Mouse (Mus musculus) hindbrain, embryonic 10.5 days (tissue): ENCODE data around the gene Bbx. TPM values are rescaled to one million over a fixed set of nuclear protein-coding genes. Genes with fewer than 3 reads are reported as not detected.

ENCODE experiments used
- DNase-seq: peaks from one replicate; pipeline ENCODE4 v3.0.0-alpha.2; 2017; ENCODE audit warnings: low spot score
- H3K27ac ChIP-seq: fragments of 300-500 bp; sonication (generic); 2 replicates; pipeline ENCODE4 v1.5.1; 2016; ENCODE audit warnings: mild to moderate bottlenecking, moderate library complexity
- H3K27me3 ChIP-seq: fragments of 300-500 bp; sonication (generic); 2 replicates; pipeline ENCODE4 v1.6.1; 2016; ENCODE audit warnings: mild to moderate bottlenecking; ENCODE audit not compliant: poor library complexity, insufficient read depth, severe bottlenecking
- H3K36me3 ChIP-seq: fragments of 300-500 bp; sonication (generic); 2 replicates; pipeline ENCODE4 v1.6.1; 2016; ENCODE audit warnings: mild to moderate bottlenecking, moderate library complexity
- H3K4me1 ChIP-seq: fragments of 300-500 bp; sonication (generic); replicated peaks from 2 replicates; pipeline ENCODE4 v1.6.1; 2016; ENCODE audit warnings: mild to moderate bottlenecking
- H3K4me3 ChIP-seq: fragments of 300-500 bp; sonication (generic); 2 replicates; pipeline ENCODE4 v1.5.1; 2016; ENCODE audit warnings: mild to moderate bottlenecking, moderate library complexity
- H3K9me3 ChIP-seq: fragments of 300-500 bp; sonication (generic); 2 replicates; pipeline ENCODE4 v1.6.1; 2016; ENCODE audit warnings: mild to moderate bottlenecking, moderate library complexity
- WGBS: fragments of 180-500 bp; shearing (Covaris S2); methylation state at CpG from one replicate; pipeline ENCODE4 v1.1.7; 2016; 5-methylcytosine and 5-hydroxymethylcytosine counted together
- polyA plus RNA-seq: library from polyadenylated mRNA; unstranded; fragments of >200 nt; fragmentation: Nextera tagmentation; extraction: Ambion mirVana; gene quantifications from 2 replicates; pipeline ENCODE4 v1.2.1, GENCODE M21; 2016

Gene Bbx
- polyA plus RNA-seq, 1 experiment from 2014 or later, result 30.7 TPM

DNA sequence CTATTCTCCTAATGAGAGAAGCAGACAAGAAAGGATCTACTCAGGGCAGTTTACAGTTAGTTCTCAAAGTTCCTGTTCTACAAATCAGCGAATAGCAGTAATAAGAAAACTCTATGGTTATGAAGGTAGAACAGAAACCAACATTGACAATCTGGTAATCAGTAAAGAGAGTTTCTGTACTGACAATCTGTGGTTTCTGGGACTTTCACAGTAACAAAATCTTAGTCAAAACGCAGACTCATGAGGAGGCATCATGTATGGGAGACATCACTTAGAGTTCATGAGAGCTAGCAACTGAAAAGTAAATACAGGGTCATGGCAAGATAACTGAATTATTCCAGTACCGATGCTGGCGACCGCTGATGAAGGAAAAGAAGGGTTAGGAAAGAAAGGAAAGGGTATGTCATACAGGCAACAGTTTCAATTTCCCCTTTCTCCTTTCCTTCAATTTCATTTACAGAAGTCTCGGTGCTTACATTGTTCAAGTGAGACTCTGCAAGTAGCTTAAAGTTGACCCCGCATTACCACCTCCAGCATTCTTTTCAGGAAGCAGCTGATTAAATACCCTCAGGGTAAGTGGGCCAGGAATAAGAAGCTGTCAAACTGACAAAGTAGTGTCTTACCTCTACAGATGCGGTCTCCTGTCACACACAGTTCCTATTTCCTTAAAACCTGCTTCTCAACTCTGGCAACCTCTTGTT is 133.3 kb downstream of the Bbx start:
- 83% methylated on average over 8 of the region's 8 CpGs for WGBS
- Histone ChIP-seq H3K27ac (no peak overlapping the region), H3K4me1 (no peaks in the 10 kb centered on the region), H3K9me3 (no peaks in the 10 kb centered on the region), H3K36me3 (no peaks in the 10 kb centered on the region), H3K4me3 (no peak overlapping the region), H3K27me3 (no peaks in the 10 kb centered on the region)
- no peak for DNase-seq

DNA sequence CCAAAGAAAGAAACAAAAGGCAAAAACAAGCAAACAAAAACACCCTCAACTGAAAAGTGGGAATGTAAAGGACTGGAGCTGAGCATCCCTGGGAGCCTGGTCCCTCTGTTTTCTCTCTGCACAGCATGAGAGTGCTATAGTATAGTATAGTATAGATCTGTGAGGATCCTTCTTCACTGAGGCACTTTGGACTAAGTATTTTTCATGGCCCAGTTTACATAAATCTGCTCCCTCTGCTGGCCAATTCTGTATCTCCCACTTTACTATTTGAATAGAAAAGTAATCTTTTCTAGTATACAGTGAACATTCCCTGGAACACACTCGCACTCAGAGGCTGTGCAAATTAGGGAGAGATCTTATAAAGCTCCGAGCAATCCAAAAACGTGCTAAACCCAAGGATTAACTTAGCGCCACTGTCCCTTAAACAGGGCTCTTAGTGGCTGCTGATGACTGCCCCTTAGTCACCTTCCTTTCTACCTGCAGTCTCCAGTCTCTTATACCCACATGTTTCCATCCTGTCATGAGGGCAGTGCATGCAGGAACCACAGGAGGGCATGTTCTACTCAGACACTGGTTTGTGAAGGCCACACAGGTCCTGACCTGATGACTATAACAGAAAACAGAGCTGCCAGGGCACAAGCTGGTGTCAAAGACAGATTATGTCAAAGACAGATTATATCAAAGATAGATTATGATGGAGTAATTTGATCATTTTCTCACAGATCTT is 138.5 kb downstream of the Bbx start:
- H3K36me3 ChIP-seq, result no peaks in the 10 kb centered on the region
- H3K4me3 ChIP-seq, result no peak overlapping the region
- H3K9me3 ChIP-seq, result no peaks in the 10 kb centered on the region
- H3K27me3 ChIP-seq, result no peaks in the 10 kb centered on the region
- 91% methylated on average over 4 of the region's 4 CpGs for WGBS
- H3K4me1 ChIP-seq, result no peaks in the 10 kb centered on the region
- no peak overlapping the region for H3K27ac ChIP-seq
- no peak for DNase-seq

DNA sequence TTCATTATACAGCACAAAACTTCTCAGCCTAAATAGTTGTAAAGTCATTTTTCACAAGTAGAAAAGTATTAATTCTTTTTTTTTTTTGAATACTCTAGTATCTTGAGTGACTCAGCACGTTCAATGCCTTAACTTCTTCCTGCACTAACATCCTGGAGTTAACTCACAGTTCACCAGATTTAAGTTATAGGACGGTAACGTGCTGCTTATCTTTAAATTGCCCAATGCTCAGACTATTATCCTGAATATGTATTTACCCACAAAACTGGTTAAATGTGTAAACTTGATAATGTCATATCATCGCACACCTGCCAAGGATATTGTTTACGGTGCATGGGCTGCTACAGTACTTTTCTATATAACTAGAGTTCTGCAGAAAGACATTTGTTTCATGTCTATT is 139.4 kb downstream of the Bbx start:
- Histone ChIP-seq H3K4me1 (no peaks in the 10 kb centered on the region), H3K9me3 (no peaks in the 10 kb centered on the region), H3K27ac (no peak overlapping the region), H3K36me3 (no peaks in the 10 kb centered on the region), H3K27me3 (no peaks in the 10 kb centered on the region), H3K4me3 (no peak overlapping the region)
- WGBS, result 95% methylated on average over 5 of the region's 5 CpGs
- no peak for DNase-seq

DNA sequence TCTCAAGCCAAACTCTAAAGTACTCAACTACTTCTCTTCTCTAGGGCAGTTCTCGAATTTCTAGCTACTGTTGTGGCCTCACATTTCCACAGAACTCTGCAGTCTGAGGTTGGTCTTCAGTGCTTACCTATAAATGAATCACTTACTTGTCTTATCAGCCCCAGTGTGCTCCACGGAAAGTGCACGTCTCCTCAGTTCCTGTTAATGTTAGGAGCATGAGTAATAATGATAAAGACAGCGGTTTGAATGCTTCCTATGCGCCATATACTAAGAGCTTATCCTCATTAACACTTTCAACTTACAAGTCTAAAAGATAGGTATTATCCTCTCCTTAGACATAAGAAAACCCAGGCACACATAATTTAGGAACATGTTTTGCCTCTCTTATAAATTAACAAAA is 142.4 kb downstream of the Bbx start:
- H3K4me1 ChIP-seq, result no peaks in the 10 kb centered on the region
- no peaks in the 10 kb centered on the region for H3K9me3 ChIP-seq
- no peaks in the 10 kb centered on the region for H3K27me3 ChIP-seq
- 92% methylated on average over 5 of the region's 5 CpGs for WGBS
- H3K4me3 ChIP-seq, result no peak overlapping the region
- DNase-seq, result no peak
- no peak overlapping the region for H3K27ac ChIP-seq
- no peaks in the 10 kb centered on the region for H3K36me3 ChIP-seq

DNA sequence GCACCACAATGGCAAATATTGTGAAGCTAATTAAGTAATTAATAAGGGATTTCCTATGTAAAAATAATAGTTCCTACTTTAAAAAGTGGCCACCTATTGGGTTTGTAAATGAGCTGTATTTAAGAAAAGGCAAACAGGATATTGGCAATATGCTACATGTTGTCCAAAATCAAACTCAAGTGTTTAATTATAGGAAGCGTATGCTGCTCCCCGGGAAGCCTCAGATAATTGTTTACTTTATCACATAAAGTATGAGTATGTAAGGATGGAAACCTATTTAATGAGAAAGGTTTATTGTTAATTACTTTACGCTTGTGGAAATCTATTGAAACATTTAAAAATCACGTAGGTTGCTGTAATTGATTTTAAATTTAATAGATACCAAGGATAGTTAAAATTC is 159.4 kb downstream of the Bbx start:
- H3K27ac ChIP-seq, result no peak overlapping the region
- no peaks in the 10 kb centered on the region for H3K4me1 ChIP-seq
- H3K27me3 ChIP-seq, result no peaks in the 10 kb centered on the region
- DNase-seq, result no peak
- H3K4me3 ChIP-seq, result no peak overlapping the region
- H3K36me3 ChIP-seq, result no peaks in the 10 kb centered on the region
- no peaks in the 10 kb centered on the region for H3K9me3 ChIP-seq
- WGBS, result 93% methylated on average over 4 of the region's 4 CpGs

DNA sequence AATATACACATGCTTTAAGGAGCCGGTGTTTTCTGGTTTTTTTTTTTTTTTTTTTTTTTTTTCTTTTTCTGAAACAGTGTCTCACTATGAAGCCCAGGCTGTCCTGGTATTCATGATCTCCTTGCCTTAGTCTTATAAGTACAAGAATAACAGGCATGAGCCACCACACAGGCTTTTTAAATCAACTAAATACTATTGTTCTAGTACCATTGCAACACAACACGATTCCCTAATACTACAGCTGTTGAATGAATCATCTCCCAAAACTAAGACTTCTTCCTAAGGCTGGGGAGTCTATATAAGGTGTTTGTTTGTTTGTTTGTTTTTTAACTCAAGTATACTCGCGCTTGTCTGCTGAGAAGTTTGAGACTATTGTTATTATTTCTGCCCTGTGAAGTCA is 169.5 kb downstream of the Bbx start:
- no peak for DNase-seq
- H3K9me3 ChIP-seq, result no peaks in the 10 kb centered on the region
- WGBS, result 93% methylated on average over 4 of the region's 4 CpGs
- H3K36me3 ChIP-seq, result peaks cover 16% of the 10 kb centered on the region
- no peak overlapping the region for H3K27ac ChIP-seq
- H3K27me3 ChIP-seq, result no peaks in the 10 kb centered on the region
- H3K4me3 ChIP-seq, result no peak overlapping the region
- H3K4me1 ChIP-seq, result no peaks in the 10 kb centered on the region

DNA sequence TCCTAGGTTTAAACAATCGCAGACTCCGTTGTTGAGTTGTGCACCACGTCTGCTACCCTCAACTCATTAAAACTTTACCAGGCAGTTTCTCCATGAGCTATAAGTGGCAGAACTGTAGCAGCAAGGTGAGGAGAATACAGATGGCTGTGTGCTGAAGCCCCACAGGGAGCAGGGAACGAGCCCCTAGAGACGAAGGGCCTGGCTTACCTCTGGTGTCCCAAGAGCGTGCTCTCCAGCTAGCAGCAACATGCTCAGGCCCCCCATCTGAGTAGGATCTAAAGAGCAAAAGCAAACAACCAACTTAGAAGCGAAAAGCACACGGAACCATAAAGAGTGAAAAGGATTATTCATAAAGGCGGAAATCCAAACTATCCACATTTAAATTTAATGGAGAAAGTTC is 170.0 kb downstream of the Bbx start:
- no peak overlapping the region for H3K27ac ChIP-seq
- 94% methylated on average over 9 of the region's 9 CpGs for WGBS
- no peaks in the 10 kb centered on the region for H3K27me3 ChIP-seq
- DNase-seq, result no peak
- no peaks in the 10 kb centered on the region for H3K9me3 ChIP-seq
- H3K4me3 ChIP-seq, result no peak overlapping the region
- peaks cover 16% of the 10 kb centered on the region for H3K36me3 ChIP-seq
- H3K4me1 ChIP-seq, result no peaks in the 10 kb centered on the region

DNA sequence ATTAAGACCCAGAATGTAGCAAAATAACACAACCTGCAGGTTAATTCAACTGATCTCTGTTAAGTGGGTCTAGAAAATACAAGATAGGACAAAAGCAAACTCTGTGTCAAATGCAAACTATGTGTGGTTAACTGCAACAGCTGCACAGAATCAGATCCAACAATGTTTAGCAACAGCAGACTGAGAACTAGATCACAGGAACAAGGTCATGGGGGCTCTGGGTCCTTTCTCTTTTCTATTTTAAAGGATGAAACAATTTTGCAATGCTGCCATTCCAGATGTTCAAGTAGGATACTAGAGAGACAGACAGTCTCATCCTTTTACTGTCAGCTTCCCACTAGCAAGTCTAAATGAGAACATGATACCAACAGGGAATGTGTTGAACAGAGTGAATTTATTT is 170.4 kb downstream of the Bbx start:
- Histone ChIP-seq H3K4me3 (no peak overlapping the region), H3K27me3 (no peaks in the 10 kb centered on the region), H3K9me3 (no peaks in the 10 kb centered on the region), H3K36me3 (peaks cover 16% of the 10 kb centered on the region), H3K27ac (no peak overlapping the region), H3K4me1 (no peaks in the 10 kb centered on the region)
- DNase-seq, result no peak

DNA sequence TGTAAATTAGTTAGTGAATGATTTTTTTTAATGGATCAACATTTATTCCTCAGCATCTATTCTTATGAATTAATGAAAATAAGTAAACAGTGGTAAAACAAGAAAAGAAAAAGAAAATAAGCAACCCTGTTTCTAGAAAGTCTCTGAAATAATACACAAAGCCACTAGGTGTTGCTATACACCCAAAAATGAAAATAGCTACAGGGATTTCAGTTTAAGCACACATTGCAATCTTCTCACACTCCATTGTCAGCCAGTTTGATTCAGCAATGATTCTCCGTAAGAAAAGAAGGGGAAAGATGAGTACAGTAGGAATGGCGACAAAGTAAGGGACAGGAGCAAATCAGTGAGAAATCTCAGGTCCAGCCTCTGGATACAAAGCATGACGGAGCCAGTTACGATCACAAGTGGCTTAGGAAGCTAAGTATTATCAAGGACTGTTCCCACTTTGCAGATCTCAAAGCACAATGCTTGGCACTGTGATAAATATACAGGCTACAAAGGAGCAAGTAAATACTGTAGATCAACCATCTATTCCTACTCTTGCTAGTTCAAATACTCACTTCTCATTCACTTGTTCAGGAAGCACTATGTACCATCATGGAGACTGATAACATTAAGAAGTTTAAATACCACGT is 177.5 kb downstream of the Bbx start:
- no peaks in the 10 kb centered on the region for H3K4me1 ChIP-seq
- H3K27me3 ChIP-seq, result no peaks in the 10 kb centered on the region
- no peaks in the 10 kb centered on the region for H3K9me3 ChIP-seq
- no peak overlapping the region for H3K27ac ChIP-seq
- H3K4me3 ChIP-seq, result no peak overlapping the region
- no peak for DNase-seq
- WGBS, result 85% methylated on average over 5 of the region's 5 CpGs
- no peaks in the 10 kb centered on the region for H3K36me3 ChIP-seq

DNA sequence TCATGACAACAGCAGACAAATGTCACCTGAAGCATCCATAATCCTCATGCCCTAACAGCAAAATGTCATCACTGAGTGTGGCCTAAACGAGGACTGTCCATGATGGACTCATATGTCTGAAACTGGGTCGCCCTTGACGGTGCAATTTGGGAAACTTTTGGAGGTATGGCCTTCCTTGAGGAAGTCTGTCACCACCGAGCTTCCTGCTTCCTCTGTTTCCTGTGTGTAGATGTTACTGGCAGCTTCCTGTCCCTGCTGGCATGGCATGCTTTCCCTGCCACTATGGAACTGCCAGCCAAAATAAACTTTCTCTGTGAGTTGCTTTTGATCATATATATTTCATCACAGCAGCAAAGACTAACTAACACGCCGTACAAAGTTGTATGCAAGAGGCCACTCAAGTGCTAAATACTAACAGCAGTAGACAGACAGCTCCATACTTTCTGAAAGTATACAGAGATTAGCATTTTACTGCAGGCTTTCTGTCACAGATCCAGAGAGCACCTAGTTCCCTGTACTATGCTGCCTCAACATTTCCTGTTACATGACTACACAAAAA is 180.7 kb downstream of the Bbx start:
- DNase-seq, result no peak
- Histone ChIP-seq H3K4me3 (no peak overlapping the region), H3K27me3 (no peaks in the 10 kb centered on the region), H3K4me1 (no peaks in the 10 kb centered on the region), H3K9me3 (no peaks in the 10 kb centered on the region), H3K27ac (no peak overlapping the region), H3K36me3 (no peaks in the 10 kb centered on the region)
- WGBS, result 90% methylated on average over 6 of the region's 6 CpGs

DNA sequence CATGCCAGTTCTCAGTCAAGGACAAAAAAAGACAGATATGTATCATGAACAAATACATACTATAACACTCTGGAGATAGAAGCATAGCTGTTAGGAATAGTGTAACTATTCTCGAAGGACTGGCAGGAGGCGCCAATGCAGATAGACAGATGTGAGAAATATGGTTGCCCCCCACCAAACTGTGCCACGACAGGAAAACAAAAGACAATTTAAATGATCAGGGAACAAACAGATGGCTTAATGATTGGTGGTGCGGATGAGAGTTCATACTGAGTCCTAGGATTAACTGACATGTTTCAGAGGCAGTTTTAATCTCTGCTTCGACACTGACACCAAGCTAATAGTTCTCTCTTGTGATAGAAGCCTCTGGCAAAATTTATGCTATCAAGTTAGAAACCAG is 181.7 kb downstream of the Bbx start:
- Histone ChIP-seq H3K36me3 (no peaks in the 10 kb centered on the region), H3K4me1 (no peaks in the 10 kb centered on the region), H3K27ac (no peak overlapping the region), H3K27me3 (no peaks in the 10 kb centered on the region), H3K9me3 (no peaks in the 10 kb centered on the region), H3K4me3 (no peak overlapping the region)
- 86% methylated on average over 5 of the region's 5 CpGs for WGBS
- no peak for DNase-seq

DNA sequence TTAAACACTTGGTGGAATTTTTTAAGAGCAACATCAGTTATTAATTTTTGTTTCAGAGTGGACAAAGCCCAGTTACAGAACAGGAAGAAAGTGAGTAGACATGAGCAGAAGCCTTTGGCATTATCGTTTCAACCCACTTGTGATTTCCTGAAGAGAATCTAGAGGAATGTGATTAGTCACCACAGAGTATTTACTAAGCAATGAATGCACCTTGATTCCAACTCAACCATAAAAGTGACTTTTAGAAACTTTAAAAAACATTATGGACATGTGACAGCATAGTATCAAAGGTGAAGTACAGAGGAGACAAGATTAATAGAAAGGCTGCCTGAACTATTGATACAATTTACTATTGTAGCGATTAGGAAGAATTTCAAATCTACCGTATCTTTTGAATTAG is 183.2 kb downstream of the Bbx start:
- 97% methylated on average over 3 of the region's 3 CpGs for WGBS
- H3K27ac ChIP-seq, result no peak overlapping the region
- no peak overlapping the region for H3K4me3 ChIP-seq
- H3K4me1 ChIP-seq, result no peaks in the 10 kb centered on the region
- DNase-seq, result no peak
- H3K27me3 ChIP-seq, result no peaks in the 10 kb centered on the region
- no peaks in the 10 kb centered on the region for H3K36me3 ChIP-seq
- H3K9me3 ChIP-seq, result no peaks in the 10 kb centered on the region

DNA sequence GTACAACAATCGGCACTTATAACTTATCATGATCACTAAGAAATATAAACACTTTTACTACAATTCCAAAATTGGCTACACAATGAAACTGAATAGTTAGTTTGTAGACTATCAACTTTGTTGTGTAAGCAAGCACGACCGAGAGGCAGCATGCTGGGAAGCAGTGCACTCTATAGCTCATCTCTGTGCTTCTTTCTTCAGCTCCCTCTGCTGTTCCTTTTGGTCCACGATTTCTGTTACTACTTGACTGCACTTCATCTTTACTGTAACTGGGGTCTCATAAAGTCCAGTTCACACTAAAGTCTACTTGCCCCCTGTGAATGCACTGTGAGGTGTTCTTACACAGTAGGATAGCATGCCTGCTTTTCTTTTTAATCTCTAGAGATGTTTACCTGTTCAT is 189.7 kb downstream of the Bbx start:
- no peak for DNase-seq
- no peaks in the 10 kb centered on the region for H3K9me3 ChIP-seq
- H3K4me3 ChIP-seq, result no peak overlapping the region
- H3K4me1 ChIP-seq, result no peaks in the 10 kb centered on the region
- peaks cover 16% of the 10 kb centered on the region; the same call in 1 of the 2 replicates for H3K36me3 ChIP-seq
- 81% methylated on average over 4 of the region's 4 CpGs for WGBS
- H3K27me3 ChIP-seq, result no peaks in the 10 kb centered on the region
- H3K27ac ChIP-seq, result no peak overlapping the region
